Mouse (Mus musculus) brain, embryonic 14.5 days (tissue): ENCODE measurements around the gene Rgs7bp. TPM values are rescaled to one million over a fixed set of nuclear protein-coding genes. Genes with fewer than 3 reads are reported as not detected.
A peak's percentile ranks its signal among the peaks of the same experiment; 100 is the strongest.

ENCODE experiments used
- DNase-seq: peaks from one replicate; pipeline ENCODE4 v3.0.0-alpha.2; 2011; ENCODE audit warnings: low read depth
- CTCF ChIP-seq: fragments of 200-500 bp; IDR thresholded peaks from 2 replicates; pipeline ENCODE4 v1.5.1; 2012; ENCODE audit warnings: inconsistent platforms, mild to moderate bottlenecking, moderate library complexity, borderline replicate concordance; ENCODE audit not compliant: insufficient read depth, insufficient read length; ENCODE audit errors: extremely low read depth
- POLR2A ChIP-seq: fragments of 200-500 bp; IDR thresholded peaks from 2 replicates; pipeline ENCODE4 v1.6.1; 2012; ENCODE audit warnings: mild to moderate bottlenecking, inconsistent platforms, borderline replicate concordance; ENCODE audit not compliant: poor library complexity, insufficient read depth, insufficient read length, severe bottlenecking; ENCODE audit errors: extremely low read depth
- polyA plus RNA-seq: library from polyadenylated mRNA; depleted of rRNA; stranded (reverse); fragments of >200 nt; gene quantifications from 2 replicates; pipeline ENCODE4 v1.2.3, GENCODE M21; 2012

The Rgs7bp gene
- polyA plus RNA-seq, 1 experiment: 5.0 TPM

DNA sequence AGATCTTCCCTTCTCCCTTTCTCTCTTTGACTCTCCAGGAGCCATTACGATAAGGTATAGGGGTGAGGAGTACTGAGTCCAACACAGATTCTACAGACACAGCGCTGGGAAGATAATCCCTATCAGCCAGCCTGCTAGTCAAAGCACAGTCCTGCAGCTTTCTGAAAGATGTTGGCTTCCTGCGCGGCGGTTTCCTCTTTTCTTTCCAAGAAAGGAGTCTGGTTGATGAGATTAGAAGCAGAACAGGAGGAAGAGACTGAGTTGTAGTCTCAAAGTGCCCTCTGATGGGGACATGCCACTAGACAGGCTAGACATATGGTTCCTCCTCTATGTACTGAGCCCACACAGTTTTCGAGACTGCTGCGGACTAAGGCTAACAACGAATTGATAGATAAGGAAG, 6.1 kb downstream of the Rgs7bp start:
- peak; percentile 24 for DNase-seq
- TF ChIP-seq CTCF (no peak), POLR2A (no peak)

GRCm38 (mm10) chr13:105047377-105047776, 7.4 kb downstream of the Rgs7bp start:
- peak; percentile 30 for DNase-seq
- TF ChIP-seq POLR2A: no peak
- no peak for TF ChIP-seq CTCF

DNA sequence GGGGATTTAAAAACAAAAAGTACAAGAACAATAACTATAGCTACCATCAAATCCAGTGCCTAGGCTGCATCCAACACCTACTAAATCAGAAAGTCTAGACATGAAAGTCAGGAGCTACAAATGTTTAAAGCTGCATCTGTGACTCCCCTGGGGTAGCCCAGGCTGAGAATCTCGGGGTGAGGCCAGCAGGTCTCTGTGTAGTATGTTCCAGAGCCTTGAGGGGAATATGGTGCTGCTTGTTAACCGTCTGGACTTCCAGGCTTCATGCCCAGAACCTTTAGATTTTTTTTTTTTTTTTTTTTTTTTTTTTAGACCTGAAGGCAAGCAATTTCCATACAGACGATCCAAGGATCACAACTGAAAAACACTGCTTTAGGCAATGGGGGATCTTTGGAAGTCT, 10.8 kb downstream of the Rgs7bp start:
- TF ChIP-seq POLR2A (no peak), CTCF (no peak)
- peak; percentile 49 for DNase-seq

DNA sequence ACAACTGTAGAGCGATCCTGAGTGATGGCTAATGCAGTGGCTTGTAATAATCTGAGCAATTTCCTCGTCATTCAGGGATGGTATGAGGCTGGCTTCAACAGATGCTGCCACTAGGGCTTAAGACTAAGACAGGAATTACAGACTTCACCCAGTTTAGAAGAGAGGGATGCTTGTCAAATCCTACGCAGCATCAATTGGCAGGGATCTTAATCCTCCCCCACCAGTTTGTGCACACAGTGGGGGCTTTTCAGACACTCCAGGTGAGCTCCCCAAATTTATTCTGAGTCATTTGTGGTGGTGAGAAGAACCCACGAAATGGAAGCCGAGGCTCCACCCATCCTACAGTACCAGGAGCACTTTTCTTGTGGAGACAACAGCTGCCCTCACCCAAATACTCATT, 16.4 kb downstream of the Rgs7bp start:
- TF ChIP-seq CTCF: no peak
- TF ChIP-seq POLR2A: no peak
- no peak for DNase-seq

GRCm38 (mm10) chr13:105037816-105038215, 16.9 kb downstream of the Rgs7bp start:
- no peak for TF ChIP-seq CTCF
- no peak for TF ChIP-seq POLR2A
- no peak for DNase-seq

DNA sequence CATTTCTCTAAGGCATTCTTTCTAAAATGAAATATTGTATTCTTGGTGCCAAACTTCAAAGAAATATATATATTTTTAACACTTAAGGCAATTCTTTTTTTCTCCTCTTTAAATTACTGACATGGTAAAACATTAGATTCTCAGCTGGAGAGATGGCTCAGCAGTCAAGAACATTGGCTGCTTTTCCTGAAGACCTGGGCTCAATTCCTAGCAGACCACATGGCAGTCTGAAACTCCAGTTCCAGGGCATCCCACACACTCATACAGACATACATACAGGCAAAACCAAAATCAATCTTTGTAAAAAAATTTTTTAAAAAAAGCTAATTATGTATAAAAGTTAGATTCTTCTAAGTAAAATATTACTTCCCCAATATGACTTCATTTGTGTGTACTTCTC, 22.8 kb downstream of the Rgs7bp start:
- no peak for TF ChIP-seq CTCF
- no peak for TF ChIP-seq POLR2A
- DNase-seq: no peak

- no peak for DNase-seq
- TF ChIP-seq CTCF (no peak), POLR2A (no peak)
Measured at GRCm38 (mm10) chr13:105028276-105028675, 26.5 kb downstream of the Rgs7bp start.

DNA sequence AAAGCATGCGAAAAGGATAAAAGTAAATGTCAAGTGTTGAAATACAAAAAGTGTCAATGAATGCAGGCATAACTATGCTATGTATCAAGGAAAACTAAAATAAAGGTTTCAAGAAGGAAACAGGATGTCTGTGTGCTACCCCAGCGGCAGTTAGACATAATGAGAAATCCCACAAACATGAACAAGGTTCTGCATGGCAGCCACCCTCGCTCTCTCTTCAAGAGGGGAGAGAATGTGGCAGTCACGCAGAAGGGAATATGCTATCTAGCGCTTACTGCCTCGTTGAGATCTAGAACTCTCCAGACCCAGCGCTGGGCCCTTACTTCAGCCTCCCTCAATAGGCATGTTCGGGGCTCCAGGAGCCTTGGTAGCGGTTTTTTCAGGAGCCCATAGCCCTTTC, 38.2 kb downstream of the Rgs7bp start:
- peak; percentile 34 for DNase-seq
- TF ChIP-seq POLR2A: no peak
- TF ChIP-seq CTCF: no peak

- no peak for TF ChIP-seq CTCF
- no peak for TF ChIP-seq POLR2A
- peak; percentile 85 for DNase-seq
Measured at GRCm38 (mm10) chr13:105015710-105016404, 38.9 kb downstream of the Rgs7bp start.

- peak; percentile 8 for DNase-seq
- TF ChIP-seq CTCF (no peak), POLR2A (no peak)
Measured at GRCm38 (mm10) chr13:105011300-105011699, 43.4 kb downstream of the Rgs7bp start.

DNA sequence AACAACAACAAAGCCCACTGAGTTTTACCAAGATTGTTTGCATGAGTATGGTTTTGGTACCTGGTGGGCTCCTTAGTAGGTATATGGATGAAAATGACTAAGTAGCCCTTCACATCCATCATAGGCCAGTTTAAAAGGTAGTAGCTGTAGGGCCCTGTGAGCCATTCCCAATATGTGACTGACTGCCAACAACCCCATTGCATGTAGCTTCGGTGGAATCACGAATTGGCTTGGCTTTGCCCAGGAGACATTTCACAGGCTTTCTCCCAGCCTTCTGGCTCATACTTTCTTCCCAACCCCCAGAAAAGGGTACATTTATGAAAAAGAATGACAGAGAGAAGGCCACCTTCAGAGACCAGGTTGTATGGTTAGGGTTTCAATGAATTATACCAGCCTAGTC, 45.8 kb downstream of the Rgs7bp start:
- DNase-seq: no peak
- TF ChIP-seq CTCF: no peak
- TF ChIP-seq POLR2A: no peak

- no peak for DNase-seq
- no peak for TF ChIP-seq CTCF
Measured at GRCm38 (mm10) chr13:105002831-105003157, 51.9 kb downstream of the Rgs7bp start.

DNA sequence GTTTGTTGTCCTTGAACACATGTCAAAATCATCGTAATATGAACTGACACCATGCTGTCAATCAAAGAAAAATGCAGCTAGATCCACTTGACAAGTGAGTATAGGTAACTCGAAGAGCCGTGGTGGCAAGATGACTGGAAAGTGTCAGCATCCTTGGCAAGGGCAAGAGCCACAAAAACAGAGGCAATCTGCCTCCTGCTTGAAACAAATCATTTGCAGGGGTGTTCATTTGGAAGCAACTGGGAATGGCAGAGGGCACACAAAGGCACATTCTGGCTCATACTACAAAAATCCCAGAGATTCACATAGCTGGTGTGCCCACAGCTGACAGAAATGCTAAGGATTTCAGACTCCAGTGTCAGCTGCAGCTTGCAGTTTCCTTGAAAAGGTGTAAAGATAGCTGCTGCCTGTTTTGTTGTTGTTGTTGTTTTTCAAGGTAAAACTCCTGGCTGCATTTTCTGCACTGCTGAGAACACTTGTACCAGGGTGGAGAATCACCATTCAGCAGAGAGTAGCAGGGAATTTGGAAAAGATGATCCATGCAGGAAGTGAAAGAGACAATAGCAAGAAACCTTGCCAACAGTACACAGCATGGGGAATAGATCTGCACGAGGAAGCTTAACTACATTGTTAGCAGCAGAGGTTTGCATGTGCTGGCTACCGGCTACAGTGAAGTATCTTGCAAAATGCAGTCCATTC, 52.4 kb downstream of the Rgs7bp start:
- TF ChIP-seq CTCF (no peak), POLR2A (no peak)
- peak; percentile 74 for DNase-seq

DNA sequence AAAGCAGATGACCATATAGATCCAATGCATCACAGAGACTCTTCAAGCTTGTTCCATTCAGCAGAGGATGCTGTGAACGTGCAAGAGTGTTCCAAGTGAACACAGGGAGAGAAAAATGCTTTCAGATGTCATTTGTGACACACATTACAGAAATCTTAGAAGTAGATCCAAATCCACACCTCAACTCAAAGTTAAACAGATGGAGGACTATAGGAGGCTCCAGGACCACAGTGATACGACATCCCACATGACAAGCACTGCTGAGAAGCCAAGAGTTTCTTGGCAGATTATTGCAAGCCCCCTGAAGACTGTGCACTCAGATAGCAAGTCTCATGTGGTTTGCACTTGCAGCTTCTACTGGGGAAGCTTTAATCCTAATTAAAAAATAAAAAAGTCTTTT, 53.0 kb downstream of the Rgs7bp start:
- DNase-seq: peak; percentile 83

More for the DNA sequence above, 53.0 kb downstream of the Rgs7bp start:
- no peak for TF ChIP-seq POLR2A
- TF ChIP-seq CTCF: no peak
